Mouse (Mus musculus) myocyte (in vitro differentiated cells): Measurements from ENCODE around the gene Stam2.

Source experiments
- E2F4 ChIP-seq: IDR thresholded peaks from one replicate; pipeline ENCODE4 v1.6.1; 2011; ENCODE audit warnings: mild to moderate bottlenecking, control low read depth, moderate library complexity; ENCODE audit not compliant: insufficient read depth
- MAX ChIP-seq: IDR thresholded peaks from one replicate; pipeline ENCODE4 v1.6.1; 2011; ENCODE audit warnings: low read depth, mild to moderate bottlenecking, control low read depth
- MYOD1 ChIP-seq, 3 experiments: IDR thresholded peaks; one replicate each; pipeline ENCODE4 v1.6.1; 2011; ENCODE audit warnings: control low read depth in 2 of 3, low read depth in 2 of 3, mild to moderate bottlenecking in 2 of 3, moderate library complexity in 1 of 3; ENCODE audit not compliant: insufficient read length in 2 of 3, control insufficient read depth in 1 of 3
- MYOG ChIP-seq, 3 experiments: IDR thresholded peaks; one replicate each; pipeline ENCODE4 v1.6.1; 2011; ENCODE audit warnings: control low read depth in 2 of 3, low read depth in 2 of 3, mild to moderate bottlenecking in 2 of 3; ENCODE audit not compliant: insufficient read length in 2 of 3, control insufficient read depth in 1 of 3, insufficient read depth in 1 of 3
- POLR2A ChIP-seq: IDR thresholded peaks from one replicate; pipeline ENCODE4 v1.6.1; 2011; ENCODE audit warnings: low read depth, mild to moderate bottlenecking, control low read depth, moderate library complexity; ENCODE audit not compliant: insufficient read length
- POLR2AphosphoS2 ChIP-seq: IDR thresholded peaks from one replicate; pipeline ENCODE4 v1.6.1; 2011; ENCODE audit warnings: low read depth, control low read depth; ENCODE audit not compliant: insufficient read length
- REST ChIP-seq: IDR thresholded peaks from one replicate; pipeline ENCODE4 v1.6.1; 2011; ENCODE audit warnings: mild to moderate bottlenecking, control low read depth, moderate library complexity; ENCODE audit not compliant: insufficient read depth, insufficient read length
- TCF12 ChIP-seq: IDR thresholded peaks from one replicate; pipeline ENCODE4 v1.6.1; 2011; ENCODE audit warnings: mild to moderate bottlenecking, control low read depth; ENCODE audit not compliant: poor library complexity, insufficient read depth, severe bottlenecking
- TCF3 ChIP-seq: IDR thresholded peaks from one replicate; pipeline ENCODE4 v1.6.1; 2011; ENCODE audit warnings: low read depth, control low read depth; ENCODE audit not compliant: insufficient read length
- USF1 ChIP-seq: IDR thresholded peaks from one replicate; pipeline ENCODE4 v1.6.1; 2011; ENCODE audit warnings: low read depth, mild to moderate bottlenecking, control low read depth, moderate library complexity

DNA sequence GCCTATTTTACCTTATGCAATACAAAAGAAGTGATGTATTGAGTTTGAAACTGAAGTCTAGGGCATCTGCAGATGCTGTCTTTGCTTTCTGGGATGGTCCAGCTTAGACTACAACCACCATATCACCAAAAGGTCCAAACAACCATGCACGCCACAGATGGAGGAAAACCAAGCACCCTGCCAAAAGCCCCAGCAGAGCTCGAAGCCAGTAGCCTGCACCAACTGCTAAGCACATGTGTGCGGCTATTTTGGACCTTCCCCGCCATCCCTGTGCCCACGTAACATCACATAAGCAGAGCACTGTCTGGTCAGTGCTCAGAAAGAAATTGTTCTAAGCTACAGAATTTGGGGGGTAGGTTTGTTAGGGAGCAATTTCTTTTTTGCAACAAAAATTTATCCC is 71.3 kb downstream of the Stam2 start:
- no peak for TF ChIP-seq POLR2A
- no peak for TF ChIP-seq MAX
- TF ChIP-seq USF1: no peak
- TF ChIP-seq POLR2AphosphoS2: no peak
- no peak for TF ChIP-seq E2F4
- TF ChIP-seq TCF12: no peak
- peak in 1 of 3 experiments; percentile 59 for TF ChIP-seq MYOG (IDR thresholded peaks at IDR 0.05; ENCODE audit: control insufficient read depth in 1 of 3, insufficient read depth in 1 of 3, insufficient read length in 2 of 3, low read depth in 2 of 3)
- TF ChIP-seq REST: no peak
- TF ChIP-seq MYOD1 (IDR thresholded peaks at IDR 0.05; ENCODE audit: control insufficient read depth in 1 of 3, insufficient read length in 2 of 3, low read depth in 2 of 3): peak in 2 of 3 experiments; percentile 5 to 44
- TF ChIP-seq TCF3: no peak
